Mouse (Mus musculus): ENCODE data around the gene Gm2001.
"Not testable (repeated sequence)": the region's sequence is repeated elsewhere in the genome, so short reads cannot be mapped to it uniquely, and the experiment has no call there.

Gene Gm2001

GRCm38 (mm10) chr12:87842239-87842638 lies at the start of gene Gm2001:
Gene Gm2001 (minus strand): TSS chr12:87842339.
- not testable (repeated sequence) for DNase-seq (ENCODE audit: low spot score)

DNA sequence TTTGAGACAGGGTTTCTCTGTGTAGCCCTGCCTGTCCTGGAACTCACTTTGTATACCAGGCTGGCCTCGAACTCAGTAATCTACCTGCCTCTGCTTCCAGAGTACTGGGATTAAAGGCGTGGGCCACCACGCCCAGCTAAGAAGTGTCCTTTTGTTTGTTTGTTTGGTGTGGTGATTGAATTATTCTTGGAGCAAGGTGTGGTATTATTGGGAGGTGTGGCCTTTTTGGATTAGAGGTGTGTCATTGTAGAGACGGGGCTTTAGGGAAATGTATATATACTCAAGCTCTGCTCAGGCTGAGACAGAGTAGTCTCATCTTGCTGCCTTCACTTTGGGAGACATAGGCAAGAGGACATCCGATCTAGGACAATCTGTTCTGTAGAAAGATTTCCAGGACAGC lies 31.6 kb upstream of the Gm2001 start, which contains the start of gene Gm2016:
Gm2016 (plus strand) TSS at position 301 of the 400 bp plus-strand sequence.
- not testable (repeated sequence) for DNase-seq (ENCODE audit: low spot score)

DNA sequence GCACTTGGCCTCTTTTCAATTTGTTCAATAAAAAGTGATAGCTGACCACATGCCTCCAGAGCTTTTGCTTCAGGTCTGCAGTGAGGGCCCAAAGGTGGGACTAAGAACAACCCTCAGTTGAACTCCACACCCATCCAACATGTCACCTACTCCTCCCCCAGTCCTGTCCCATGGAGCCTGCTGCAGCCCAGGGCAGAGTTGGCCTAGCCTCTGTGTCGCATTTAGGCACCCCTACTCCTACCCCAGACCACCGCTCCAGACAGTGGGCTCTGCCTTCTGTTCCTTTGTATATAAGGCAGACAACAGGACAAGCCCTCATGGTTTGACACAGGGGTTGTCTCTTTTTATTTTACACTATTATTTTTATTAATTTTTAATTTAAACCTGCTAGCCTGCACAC lies 21.9 kb upstream of the Gm2001 start:
- DNase-seq (ENCODE audit: low spot score) = not testable (repeated sequence)

GRCm38 (mm10) chr12:87863638-87864037 lies 21.5 kb upstream of the Gm2001 start:
- DNase-seq (ENCODE audit: low spot score) = not testable (repeated sequence)

DNA sequence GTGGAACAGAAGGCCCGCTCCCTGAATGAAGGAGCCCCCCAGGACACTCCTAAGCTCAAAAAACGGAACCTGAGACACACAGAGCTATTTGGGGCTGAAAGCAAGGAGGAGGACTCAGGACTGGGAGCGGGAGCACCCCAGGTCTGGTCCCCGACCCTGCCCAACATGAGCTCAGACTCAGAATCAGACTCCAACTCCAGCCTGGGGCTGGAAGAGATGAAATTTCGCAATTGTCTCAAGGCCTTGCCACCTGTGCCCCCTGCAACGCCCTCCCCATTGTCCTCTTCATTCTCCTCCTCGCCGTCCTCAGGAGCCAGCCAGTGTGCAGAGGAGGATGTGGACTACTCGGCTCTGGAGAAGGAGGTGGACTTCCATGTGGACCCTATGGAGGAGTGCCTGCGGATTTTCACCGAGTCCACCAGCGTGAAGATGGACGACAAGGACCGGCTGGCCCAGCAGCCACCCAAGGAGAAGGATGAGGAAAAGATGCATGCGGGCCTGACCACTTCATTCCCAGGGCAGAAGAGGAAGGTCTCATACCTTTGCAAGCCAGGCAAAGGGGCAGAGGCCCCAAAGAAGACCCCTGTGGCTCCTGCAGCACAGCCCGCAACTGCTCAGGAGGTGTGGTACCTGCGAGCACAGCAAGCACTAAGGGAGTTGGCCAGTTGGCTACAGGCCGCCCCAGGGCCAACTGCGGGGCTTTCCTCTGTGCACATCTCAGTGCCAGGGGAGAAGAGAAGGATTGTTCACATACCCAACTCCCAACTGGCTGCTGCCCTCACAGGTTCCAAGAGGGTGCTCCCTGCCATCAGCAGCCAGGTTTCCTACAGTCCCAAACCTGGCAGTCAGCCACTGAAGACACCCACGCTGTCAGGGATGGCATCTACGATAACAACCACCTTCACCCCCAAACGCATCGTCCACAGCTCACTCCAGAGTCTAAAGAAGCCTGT lies 19.9 kb upstream of the Gm2001 start:
- not testable (repeated sequence) for DNase-seq (ENCODE audit: low spot score)

DNA sequence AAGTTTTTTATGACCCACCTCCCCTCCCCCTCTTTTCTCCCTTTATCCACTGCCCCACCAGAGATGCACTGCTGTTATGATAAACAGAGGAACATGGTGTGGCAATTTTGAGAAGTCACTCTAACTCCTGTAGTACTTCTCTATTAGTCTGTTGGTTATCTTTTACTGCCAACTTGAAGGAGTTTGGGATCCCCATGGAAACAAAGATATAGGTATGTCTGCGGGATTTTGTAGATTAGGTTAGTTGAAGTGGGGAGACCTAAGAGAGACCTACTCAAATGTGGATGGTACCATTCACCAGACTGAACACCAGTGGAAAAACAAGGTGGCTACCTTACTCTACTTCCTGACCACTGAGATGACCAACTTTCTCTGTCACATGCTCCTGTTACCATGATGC lies 13.9 kb upstream of the Gm2001 start:
- not testable (repeated sequence) for DNase-seq (ENCODE audit: low spot score)

DNA sequence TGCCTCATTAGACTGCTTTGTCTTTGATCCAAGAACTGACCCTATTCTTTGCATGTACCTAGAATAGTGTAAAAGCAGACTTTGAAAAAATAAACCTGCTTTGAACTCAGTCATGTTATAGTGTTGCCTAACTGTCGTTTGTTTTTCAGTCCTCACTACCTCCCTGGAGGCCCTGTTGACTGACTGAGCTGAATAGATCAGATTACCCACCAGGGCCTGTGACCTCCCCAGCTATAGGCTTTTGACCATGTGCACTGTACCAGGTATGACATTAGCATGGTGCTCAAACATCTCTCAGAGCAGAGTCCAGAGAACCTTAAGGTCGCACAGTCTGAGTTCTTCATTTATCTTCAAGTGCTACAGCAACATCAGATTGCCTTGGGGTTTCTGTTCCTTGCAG lies 8.5 kb upstream of the Gm2001 start:
- DNase-seq (ENCODE audit: low spot score) = not testable (repeated sequence)

GRCm38 (mm10) chr12:87816277-87816676 lies 25.9 kb downstream of the Gm2001 start, which contains the start of gene BB287469:
Gene BB287469 (plus strand): TSS chr12:87816577.
- not testable (repeated sequence) for DNase-seq (ENCODE audit: low spot score)

- DNase-seq (ENCODE audit: low spot score) = not testable (repeated sequence)
Measured at GRCm38 (mm10) chr12:87797971-87798370, 44.2 kb downstream of the Gm2001 start.

- not testable (repeated sequence) for DNase-seq (ENCODE audit: low spot score)
Measured at GRCm38 (mm10) chr12:87795212-87795611, 46.9 kb downstream of the Gm2001 start, which contains the start of gene Gm21936. Gene Gm21936 (plus strand): TSS chr12:87795512.
